Mouse (Mus musculus): ENCODE results near the gene Unc5cl.

The Unc5cl gene

DNA sequence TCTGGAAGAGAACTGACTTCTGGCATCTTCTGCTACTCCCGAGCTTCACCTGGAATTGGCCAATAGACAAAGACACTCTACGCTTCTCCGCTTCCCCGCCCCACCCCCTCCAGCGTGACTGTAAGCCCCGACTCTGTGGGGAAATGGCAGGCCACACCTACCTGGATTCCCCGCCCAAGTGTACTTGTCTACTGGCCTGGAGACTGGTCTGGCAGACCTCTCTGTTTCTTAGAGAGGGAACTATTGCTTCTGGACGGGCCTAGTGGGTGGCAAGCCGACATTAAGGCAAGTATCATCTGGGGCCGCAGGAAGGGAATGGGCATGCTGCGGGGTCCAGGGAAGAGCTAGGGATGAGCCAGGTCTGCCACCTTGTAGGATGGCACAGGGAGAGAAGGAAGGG lies at the start of gene Unc5cl:
Unc5cl (plus strand) TSS at position 214 of the 400 bp plus-strand sequence.
- DNase-seq (ENCODE audit: extremely low read depth, insufficient read length, low spot score): no peak

DNA sequence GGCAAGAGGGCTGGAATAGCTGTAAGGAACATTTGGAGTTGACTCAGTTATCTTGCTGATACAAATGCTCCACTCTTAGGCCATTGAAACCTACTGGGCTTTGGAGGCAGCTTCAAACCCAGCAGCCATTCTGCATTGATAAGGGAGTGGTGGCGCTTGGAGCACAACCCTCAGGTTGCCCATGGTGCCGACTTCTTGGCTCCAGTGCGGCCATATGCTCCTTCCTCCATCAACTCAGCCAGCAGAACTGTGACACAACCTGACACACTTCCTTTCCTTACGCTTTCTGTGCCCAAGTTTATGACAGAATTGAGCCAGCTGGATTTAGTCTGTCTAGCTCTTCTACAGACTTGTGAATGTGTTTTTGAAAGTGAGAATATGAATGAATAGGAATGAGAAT lies 47.5 kb upstream of the Unc5cl start:
- DNase-seq (ENCODE audit: extremely low read depth, insufficient read length, low spot score): no peak

DNA sequence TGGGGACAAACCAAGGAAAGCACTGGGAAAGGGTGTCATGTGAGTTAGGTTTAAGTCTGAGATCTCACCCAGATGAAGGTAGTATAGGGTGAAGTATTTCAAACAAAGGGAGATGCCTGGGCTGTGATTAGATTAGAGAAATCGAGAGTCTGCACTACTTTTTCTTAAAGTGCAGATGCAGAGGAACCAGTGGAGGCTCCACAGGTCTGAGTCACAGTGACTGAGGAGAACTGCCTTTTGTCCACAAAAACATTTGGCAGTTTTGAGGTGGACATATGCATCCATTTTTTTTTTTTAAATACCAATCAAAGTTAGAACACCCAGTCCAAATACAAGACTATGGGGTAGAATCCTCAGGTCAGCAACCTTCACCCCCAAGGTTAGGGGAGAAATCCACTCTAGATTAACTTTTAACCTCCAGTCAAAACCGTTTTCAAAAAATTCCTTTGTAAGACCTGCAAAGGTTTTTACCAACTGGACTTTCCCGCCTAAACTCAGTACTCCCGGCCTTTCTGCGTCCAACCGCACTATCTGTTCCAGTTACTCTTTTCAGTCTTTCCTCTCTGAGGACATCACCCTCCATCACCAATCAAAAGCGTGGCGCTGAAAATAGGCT lies 46.7 kb upstream of the Unc5cl start:
- DNase-seq (ENCODE audit: extremely low read depth, insufficient read length, low spot score): no peak

DNA sequence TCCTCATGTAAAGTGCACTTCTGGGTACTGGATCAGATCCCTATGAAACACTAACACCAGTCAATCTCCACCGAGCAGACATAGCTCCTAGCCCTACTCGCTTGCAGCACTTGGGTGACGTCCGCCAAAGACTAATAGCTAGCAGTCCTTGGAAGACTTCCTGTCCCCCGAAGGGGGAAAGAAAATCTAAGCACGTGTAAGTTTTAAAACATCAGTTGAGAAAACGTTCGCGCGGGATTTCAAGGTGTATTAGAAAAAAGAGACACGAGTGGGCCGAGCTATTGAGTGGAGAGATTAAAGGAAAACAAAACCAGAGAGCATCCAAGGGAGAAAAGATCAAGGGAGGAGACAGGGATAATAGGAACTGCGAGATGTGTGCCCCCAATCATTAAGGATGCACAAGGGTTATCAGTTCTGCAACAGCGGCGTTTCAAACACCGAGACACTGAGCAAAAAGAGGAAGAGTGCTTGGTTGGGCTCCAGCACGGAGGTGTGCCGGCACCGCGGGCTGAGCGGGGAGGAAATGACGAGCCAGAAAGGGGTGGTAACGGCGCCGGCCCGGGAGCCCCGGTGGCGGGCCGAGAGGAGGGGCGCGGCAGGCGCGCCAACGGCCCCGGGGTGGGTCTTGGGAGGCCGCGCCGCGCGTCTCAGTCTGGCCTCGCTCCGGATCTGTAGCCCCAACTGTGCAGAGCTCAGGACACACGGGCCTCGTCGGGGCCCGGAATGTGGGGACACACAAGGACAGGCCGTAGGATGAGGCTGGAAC lies 46.0 kb upstream of the Unc5cl start:
- DNase-seq (ENCODE audit: extremely low read depth, insufficient read length, low spot score): peak; percentile 85

DNA sequence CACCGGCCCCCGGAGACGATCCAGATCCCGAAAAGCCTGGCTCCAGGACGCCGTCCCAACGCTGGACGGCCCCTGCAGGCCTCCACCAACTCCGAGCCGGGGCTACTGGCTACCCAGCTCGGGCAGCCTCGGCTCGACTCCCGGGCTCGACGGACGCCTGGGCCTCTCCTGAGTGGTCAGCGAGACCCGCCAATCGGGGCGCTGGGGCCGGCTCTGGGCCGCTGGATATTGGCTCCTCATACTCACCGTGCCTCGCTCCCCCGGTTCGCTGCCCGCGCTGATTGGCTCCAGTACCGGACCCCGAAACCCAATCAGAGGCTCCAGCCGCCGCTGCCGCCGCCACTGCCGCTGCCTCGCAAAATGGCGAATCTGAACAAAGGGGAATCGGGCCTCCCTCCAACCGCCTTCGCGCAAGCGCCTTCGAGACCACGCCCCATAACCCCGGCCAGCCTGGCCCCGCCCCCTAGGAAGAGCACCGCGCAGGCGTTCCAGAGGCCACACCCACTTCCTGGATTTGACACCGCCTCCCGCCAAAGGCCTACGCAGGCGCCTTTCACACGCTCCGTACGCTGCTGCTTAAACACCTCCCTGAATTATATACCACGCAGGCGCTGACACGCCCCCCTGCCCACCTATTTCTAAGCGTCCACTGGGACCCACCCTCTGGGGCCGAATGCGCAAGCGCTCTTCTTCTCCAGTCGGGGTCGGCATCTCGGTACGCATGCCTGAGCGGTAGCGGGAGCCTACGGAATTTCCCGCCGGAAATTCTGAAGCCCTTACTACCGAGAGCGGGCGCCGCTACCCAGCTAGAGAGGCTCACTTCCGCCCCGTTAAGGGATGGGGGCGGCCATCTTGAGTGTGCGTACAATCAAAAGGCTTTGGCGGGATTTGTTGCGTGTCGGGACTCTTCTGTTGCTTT lies 45.1 kb upstream of the Unc5cl start, which contains the start of the genes Nfya and Oard1:
Nfya (minus strand) TSS at position 527 of the 919 bp plus-strand sequence.
Oard1 (plus strand) TSS at position 635 of the 919 bp plus-strand sequence.
- peak; percentile 100 for DNase-seq (ENCODE audit: extremely low read depth, insufficient read length, low spot score)

DNA sequence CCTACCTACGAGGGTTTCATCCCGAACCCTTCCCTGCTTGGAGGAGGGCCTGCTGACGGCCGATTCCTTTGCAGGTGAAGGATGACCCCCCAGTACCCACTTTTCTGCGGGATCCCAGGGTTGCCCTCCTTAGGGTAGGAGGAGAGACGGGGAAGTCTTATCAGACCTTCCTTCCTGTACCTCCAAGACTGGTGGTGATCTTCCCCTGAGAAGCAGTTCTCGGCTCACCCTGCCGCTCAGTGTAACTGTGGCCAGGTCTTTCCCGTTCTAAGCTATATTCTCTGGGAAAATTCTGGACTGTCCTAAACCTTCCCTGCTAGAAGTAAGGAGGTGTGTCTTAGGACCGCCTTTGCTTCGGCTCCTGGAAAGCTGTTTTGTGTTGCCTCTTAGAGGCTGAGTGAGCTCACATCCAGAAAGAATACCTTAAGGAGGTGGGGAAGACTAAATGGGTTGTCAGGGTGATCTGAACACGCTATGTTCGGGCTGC lies 44.4 kb upstream of the Unc5cl start:
- no peak for DNase-seq (ENCODE audit: extremely low read depth, insufficient read length, low spot score)

DNA sequence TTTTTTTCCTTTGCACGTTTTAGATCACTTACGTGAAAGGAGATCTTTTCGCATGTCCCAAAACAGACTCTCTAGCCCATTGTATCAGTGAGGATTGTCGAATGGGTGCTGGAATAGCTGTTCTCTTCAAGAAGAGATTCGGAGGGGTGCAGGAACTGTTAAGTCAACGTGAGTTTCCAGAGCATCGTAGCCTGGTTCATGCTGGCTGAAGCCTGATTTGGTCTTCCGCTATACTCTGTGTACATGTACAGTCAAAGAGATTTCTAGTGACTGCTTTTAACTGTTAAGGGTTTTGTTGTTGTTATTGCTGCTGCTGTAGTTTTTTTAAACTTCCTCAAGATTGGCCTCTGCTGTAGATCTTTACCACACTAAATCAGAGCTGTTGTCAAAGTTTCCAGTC lies 43.5 kb upstream of the Unc5cl start:
- no peak for DNase-seq (ENCODE audit: extremely low read depth, insufficient read length, low spot score)

DNA sequence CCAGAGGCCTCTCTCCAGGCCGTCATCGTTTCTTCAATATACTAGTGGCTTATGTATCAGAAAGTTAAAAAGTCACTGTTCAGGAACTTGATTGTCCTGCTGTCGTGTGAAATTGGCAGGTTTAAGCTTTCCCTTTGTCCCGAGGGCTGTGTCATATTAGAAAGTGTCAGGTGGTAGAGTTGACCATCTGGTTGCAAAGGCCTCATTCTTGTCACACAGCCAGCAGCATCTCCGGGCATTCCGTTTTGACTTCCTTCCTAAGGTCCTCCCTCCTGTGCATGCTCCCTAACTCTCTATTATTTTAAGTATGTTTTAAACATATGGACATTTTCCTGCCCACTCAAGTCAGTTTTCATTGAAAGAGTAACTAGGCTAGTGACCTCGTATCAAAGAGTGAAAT lies 38.7 kb upstream of the Unc5cl start:
- DNase-seq (ENCODE audit: extremely low read depth, insufficient read length, low spot score): no peak

DNA sequence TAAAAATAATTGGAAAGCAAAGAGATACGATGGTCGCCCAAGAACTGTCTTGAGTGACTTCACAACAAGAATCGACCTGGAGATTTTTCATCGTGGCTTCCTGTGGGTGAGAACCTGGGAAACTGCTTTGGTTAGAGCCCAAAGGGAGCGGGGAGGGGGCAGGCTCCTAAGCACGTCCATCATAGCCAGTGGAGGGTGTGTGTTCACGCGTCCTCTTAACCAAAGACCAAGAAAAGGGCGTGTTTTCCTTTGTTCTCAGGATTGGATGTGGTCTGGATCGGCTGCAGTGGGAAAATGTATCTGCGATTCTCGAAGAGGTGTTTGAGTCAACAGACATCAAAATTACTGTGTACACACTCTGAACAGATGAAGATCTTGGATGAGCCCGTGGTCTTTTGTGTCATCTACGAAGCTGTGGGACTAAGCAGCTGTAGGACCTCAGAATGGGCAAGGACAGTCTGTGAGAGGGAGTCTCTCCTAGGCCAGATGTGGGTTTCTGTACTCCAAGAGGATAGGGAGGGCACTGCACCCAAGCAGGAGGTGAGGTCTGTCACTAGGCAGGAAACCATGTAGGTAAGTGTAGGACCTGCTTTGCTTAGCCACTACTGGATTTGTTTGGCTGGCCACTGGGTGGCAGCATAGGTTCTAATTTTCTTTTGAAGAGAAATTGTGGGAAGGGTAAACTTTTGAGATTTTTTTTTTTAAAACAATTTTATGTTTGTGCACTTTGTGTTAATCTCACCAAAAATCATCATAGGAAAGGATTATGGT lies 38.1 kb upstream of the Unc5cl start:
- no peak for DNase-seq (ENCODE audit: extremely low read depth, insufficient read length, low spot score)

DNA sequence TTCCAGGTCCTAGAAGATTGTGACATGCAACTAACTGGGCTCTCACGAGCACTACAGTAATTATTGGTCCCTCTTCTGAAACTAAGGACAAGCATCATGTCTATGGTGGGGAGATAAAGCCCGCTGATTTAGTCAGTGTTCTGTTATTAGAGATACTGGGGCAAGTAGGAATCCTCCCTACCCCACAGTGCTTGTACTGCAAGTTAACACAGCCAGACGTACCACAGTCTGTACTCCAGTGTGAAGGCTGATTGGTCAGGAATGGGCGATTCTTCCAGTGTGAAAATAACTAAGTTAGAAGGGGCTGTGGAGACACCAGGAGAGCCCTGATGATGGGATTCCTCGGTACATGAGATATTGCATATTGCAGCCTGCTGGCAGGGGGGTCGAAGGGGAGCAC lies 37.2 kb upstream of the Unc5cl start:
- no peak for DNase-seq (ENCODE audit: extremely low read depth, insufficient read length, low spot score)

DNA sequence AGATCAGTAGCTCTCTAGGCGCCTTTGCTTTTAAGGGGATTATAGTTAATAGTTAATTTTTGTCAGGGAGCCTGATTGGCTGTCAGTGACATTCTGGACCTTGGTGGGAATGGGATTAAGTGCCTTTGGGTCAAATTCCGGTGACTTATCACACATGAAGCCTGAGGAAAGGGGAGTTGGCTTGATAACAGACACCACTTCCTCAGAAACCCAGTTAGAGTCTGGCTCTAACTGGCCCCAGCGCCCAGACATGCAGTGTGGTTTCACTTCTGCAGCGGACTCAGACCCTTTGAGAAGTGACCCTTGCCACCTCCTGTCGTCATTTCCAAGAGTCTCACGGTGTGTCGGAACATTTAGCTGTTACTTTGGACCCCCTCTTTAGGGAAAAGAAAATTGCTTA lies 36.5 kb upstream of the Unc5cl start:
- DNase-seq (ENCODE audit: extremely low read depth, insufficient read length, low spot score): no peak

DNA sequence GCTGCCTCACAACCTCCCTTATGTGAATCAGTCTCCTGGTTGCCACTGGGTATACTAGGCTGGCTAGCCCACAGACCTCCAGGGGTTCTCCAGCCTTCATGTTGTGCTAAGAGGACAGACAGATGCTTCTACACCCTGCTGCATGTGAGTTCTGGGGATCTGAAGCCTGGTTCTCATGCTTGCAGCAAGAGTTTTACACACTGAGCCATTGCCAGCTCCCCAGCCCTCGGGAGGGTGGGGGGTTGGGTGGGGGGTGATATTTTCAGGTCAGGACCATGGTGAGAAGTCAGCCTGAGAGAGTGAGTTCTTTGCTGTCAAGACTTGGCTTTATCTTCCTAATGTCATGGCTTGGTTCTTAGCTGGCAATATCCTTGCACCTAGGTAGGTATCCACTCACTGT lies 35.9 kb upstream of the Unc5cl start:
- no peak for DNase-seq (ENCODE audit: extremely low read depth, insufficient read length, low spot score)

DNA sequence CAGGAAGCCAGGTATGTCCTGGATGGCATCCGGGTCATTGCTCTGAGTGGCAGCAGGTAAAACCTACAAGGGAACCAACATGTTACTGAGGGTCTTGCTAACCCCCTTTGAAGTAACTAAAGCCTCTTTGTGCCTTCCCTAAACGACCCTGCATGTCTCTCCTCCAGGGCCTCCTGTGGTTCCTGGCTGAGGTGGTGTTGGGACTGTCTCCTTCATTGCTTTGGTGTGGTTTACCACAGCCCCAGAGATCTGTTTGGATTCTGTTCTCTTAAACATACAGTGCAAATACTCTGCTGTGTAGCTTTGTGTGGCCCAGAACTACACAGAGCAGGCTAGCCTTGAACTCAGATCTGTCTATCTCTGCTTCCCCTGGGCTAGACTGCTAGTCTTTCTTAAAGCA lies 35.1 kb upstream of the Unc5cl start:
- DNase-seq (ENCODE audit: extremely low read depth, insufficient read length, low spot score): no peak

DNA sequence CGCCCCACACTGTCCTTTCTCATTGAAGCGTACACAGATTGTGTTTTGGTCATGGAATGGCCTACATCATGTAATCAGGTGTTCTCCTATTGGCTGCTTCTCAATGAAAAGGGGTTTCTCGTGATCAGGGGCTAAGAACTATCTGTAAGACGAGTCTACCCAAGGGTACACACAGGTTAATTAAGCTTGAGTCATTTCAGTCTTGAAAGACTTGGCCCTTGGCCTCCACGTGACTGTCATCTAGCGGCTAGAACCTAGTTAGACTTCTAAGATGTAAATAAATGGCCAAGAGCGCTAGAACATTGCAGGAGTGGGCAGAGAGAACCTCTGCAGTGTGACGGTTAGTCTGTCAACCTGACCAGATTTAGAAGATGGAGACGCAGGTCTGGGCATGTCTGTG lies 30.5 kb upstream of the Unc5cl start:
- DNase-seq (ENCODE audit: extremely low read depth, insufficient read length, low spot score): no peak

DNA sequence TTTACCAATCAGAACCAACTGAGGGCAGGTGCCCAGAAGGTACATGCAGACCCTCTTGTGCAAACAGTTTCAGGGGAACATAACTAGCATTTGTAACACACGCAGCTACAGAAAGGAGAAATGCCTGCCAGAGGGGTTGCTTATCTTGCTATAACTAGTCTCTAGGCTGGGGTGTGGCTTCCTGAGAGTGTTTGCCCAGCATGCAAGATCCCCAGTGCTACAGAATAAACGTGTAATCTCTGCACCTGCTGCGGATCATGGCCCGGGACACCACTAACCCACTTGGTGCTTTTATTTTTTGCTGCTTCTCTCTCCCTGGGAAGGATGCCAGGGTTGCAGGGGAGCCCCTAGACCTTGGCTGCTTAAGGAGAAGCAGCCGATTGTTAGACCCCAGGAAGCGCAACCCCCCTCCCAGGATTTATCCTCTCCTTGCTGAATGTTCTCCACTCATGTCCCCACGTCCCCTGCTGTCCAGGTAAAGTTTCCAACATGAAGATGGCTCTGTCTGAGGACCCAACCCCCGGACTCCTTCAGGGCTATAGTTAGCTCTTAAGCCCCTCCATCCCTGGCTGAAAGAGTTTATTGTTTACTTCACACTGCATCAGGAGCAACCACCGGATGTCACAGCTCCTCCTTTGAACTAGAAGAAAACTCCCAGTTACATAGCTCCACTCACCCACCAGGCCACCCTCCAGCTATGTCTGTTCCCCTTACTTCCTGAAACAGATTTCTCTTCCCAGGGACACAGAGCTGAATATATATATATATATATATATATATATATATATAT lies 28.7 kb upstream of the Unc5cl start:
- no peak for DNase-seq (ENCODE audit: extremely low read depth, insufficient read length, low spot score)

DNA sequence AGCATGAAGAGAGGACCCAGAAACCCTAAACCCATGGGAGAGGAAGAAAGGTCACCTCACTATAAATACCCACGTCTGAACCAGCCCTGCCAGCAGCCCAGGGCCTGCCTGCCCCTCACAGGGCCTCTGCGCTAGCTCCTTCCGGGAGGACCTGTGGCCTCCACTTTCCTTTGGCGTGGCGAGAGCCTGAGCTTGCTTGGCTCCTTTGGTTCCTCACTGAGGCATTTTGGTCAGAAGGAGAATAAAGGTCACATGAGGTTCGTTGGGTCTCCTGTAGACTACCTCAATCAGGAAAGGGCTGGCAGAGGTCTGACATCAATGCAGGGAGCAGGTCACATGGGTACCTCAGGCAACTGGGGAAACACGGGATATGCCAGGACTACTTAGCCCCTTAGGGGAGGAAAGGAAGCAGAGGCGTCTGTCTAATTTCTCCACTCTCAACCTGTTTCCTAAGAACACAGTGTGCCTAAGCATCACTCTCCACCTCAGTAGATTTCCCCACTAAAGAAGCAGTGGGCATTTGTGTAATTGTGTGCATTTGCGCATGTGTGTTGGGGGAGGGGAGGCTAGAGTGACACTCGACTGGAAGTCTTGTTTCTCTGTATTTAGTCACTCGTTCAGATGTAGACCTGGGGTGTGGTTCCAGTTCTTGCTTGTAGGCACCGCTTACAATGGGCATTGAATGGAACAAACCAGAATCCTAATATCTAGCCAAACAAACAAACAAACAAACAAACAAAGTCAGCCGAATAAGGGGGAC lies 27.5 kb upstream of the Unc5cl start:
- no peak for DNase-seq (ENCODE audit: extremely low read depth, insufficient read length, low spot score)

DNA sequence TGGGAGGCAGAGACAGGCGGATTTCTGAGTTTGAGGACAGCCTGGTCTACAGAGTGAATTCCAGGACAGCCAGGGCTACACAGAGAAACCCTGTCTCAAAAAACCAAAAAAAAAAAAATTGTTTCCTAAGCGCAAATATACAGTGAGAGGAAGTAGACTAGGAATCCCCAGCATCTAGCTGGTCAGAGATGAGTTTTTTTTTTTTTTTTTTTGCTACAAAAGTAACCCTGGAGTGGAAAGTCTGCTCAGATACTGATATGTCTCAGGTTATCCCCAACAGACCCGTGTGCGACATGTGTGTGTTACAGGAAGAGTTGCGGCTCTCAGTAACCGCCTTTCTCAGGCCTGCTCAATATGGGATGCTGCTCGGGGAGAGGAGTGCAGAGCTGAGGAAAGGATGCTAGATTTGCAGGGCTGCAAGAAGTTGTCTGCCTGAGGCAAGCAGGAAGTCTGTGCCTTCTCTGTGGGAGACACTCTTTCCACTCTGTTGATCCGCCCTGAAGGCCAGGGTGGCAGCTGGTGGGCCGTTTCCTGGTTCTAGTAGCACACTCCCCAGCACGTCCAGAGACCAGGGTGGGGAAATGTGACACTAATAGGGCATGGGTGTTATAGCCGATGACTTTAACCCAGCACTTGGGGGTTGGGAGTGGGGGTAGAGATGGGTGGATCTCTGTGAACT lies 26.7 kb upstream of the Unc5cl start:
- no peak for DNase-seq (ENCODE audit: extremely low read depth, insufficient read length, low spot score)

DNA sequence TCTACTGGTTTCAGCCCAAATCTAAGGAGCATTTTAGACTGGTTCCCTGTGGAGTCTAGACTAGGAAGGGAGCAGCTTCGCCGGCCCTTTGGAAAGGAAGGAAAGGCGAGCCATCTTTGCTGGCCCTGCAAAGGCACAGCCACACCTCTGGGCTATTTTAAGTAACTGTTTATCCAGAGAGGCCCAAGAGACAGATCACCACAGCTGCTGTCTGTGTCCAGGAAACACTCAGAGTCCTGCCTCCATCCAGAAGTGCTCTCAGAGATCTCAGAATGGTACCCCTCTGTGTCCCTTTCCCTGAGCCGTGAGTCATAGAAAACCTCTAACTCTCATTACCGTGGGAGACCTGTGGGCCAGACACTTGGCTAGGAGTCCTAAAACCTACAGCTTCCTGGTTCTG lies 24.3 kb upstream of the Unc5cl start:
- no peak for DNase-seq (ENCODE audit: extremely low read depth, insufficient read length, low spot score)

Data from 3134 (cell line).